ENCODE assay signal across 9 mouse cellular contexts in the genomic region with DNA sequence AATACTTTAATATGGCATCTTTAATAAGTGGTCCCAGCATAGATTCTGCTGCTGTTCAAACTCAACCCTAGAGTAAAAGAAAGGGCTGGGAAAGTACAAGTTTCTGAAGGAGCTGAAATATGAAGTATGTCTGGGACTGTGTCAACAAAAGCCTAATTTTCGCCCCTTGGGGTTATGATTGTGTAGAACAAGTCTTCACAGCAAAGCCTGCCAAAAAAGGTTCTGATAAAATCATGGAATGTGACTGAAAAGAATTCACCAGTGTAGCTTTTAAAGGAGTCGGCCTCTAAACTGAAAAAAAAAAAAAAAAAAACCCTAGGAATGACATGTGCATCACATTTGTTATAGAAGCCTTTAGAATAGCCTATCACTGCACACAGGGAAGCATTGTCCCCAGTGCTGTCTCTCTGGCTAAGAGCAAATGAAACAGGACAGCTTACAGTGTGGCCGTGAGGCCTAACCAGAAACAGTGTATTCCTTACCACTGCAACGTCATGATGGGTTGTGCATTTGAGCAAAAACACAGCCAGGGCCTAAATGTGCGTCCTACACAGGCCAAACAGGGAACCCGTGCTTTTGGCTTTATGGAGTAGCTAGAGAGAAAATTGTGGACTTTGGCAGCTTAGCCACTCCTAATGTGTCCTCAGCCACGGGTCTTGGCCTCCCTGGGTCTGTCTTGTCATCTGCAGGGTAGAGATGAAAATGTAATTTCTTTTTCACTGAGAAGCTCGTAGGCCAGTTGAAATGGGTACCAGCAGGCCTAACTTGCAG.
DNase-seq lines count a peak whose midpoint lies in the region; ATAC-seq and TF ChIP-seq lines count a peak whose summit lies in the region.
"Had no signal": no experiment of that assay in that cellular context is flagged by ENCODE, and none has a peak within 500 bp of the region (broad histone marks: within the 10 kb centered on the region; RNA-seq: fewer than 3 reads in every experiment).

No protein-coding gene starts in this region.

- H3K4me2 ChIP-seq in lung, embryonic 16.5 days (ENCODE audit: low read depth, low read length), result no peak overlapping the region
- H3K4me2 ChIP-seq: stomach, embryonic 15.5 days had no signal

- no peak for TF ChIP-seq POLR2A in small intestine, adult 2 months (IDR thresholded peaks at IDR 0.05; ENCODE audit: low read depth, low read length)

- H3K4me3 ChIP-seq in gastrocnemius, adult 2 months, result no peak overlapping the region
- H3K4me3 ChIP-seq in lung, embryonic 16.5 days (ENCODE audit: low read length), result no peak overlapping the region
- no peak overlapping the region for H3K4me3 ChIP-seq in small intestine, adult 2 months (ENCODE audit: low read depth, low read length)
- H3K4me3 ChIP-seq: stomach, embryonic 15.5 days had no signal

- intact Hi-C loops in gastrocnemius, adult 2 months (cut with DNase I), result no loop called here
- intact Hi-C loops in gastrocnemius, postnatal 36 days (cut with DNase I), result no loop called here

- H3K36me3 ChIP-seq in lung, embryonic 16.5 days (ENCODE audit: control insufficient read depth, insufficient read depth, low read length), result no peaks in the 10 kb centered on the region
- no peaks in the 10 kb centered on the region for H3K36me3 ChIP-seq in small intestine, adult 2 months (ENCODE audit: control insufficient read depth, insufficient read depth, low read length)
- H3K36me3 ChIP-seq: stomach, embryonic 15.5 days had no signal

- TF ChIP-seq CTCF in gastrocnemius, adult 2 months (IDR thresholded peaks at IDR 0.05), result no peak
- no peak for TF ChIP-seq CTCF in small intestine, adult 2 months (IDR thresholded peaks at IDR 0.05; ENCODE audit: extremely low read depth, insufficient read length, insufficient replicate concordance, low read depth, low read length)

- DNase-seq in gastrocnemius, adult 2 months, result no peak
- DNase-seq in gastrocnemius, postnatal 36 days, result no peak
- DNase-seq in lung, postnatal 4 days, result no peak
- DNase-seq in induced T-regulatory cell, adult 2 months (ENCODE audit: low read depth), result peak; percentile 9
- no peak for DNase-seq in ovary, postnatal 10 days (ENCODE audit: low spot score)
- no peak for DNase-seq in cerebellum, adult 11 months

- H3K9ac ChIP-seq in lung, embryonic 16.5 days (ENCODE audit: low read length), result peak overlapping the region; percentile 28; the same call in 1 of the 2 replicates
- H3K9ac ChIP-seq: stomach, embryonic 15.5 days had no signal

- ATAC-seq in lung, embryonic 16.5 days (ENCODE audit: low read depth), result peak; percentile 35

- no peaks in the 10 kb centered on the region for H3K9me3 ChIP-seq in lung, embryonic 16.5 days (ENCODE audit: control insufficient read depth, low read length)
- H3K9me3 ChIP-seq: stomach, embryonic 15.5 days had no signal

- no peaks in the 10 kb centered on the region for H3K27me3 ChIP-seq in lung, embryonic 16.5 days (ENCODE audit: control insufficient read depth, insufficient read depth, low read depth, low read length)
- H3K27me3 ChIP-seq in small intestine, adult 2 months (ENCODE audit: control insufficient read depth, insufficient read depth, low read length), result no peaks in the 10 kb centered on the region
- H3K27me3 ChIP-seq: stomach, embryonic 15.5 days had no signal

- 47% methylated on average over 8 of the region's 8 CpGs for WGBS in lung, embryonic 16.5 days
- WGBS in small intestine, adult 2 months, result 38% methylated on average over 8 of the region's 8 CpGs

- H3K4me1 ChIP-seq in lung, embryonic 16.5 days (replicated peaks; ENCODE audit: control insufficient read depth, insufficient read depth, low read length), result peaks cover 25% of the 10 kb centered on the region
- H3K4me1 ChIP-seq in small intestine, adult 2 months (ENCODE audit: control insufficient read depth, insufficient read depth, insufficient read length, low read length), result peaks cover 9% of the 10 kb centered on the region; the same call in 1 of the 2 replicates

- H3K27ac ChIP-seq in gastrocnemius, adult 2 months, result peak overlapping the region; percentile 70
- peak overlapping the region; percentile 68 for H3K27ac ChIP-seq in lung, embryonic 16.5 days (ENCODE audit: low read length)
- peak overlapping the region; percentile 69 for H3K27ac ChIP-seq in small intestine, adult 2 months (ENCODE audit: insufficient read depth, low read depth, low read length)
- H3K27ac ChIP-seq: stomach, embryonic 15.5 days had no signal
